Mouse (Mus musculus) embryo, embryonic 9.5 days (tissue): ENCODE results near the gene Spin2-ps6.
"Not testable (repeated sequence)": the region's sequence is repeated elsewhere in the genome, so short reads cannot be mapped to it uniquely, and the experiment has no call there.

Source experiments
- DNase-seq: peaks from one replicate; pipeline ENCODE4 v3.0.0-alpha.2; 2017; ENCODE audit errors: extremely low spot score

Spin2-ps6 gene

GRCm38 (mm10) chrX:33234569-33234968 is at the start of gene Spin2-ps6:
Spin2-ps6 (plus strand) TSS chrX:33234869.
- not testable (repeated sequence) for DNase-seq
